Mouse (Mus musculus) erythroblast, embryonic 14.5 days (primary cell): ENCODE results near the gene Zfp248.

ENCODE experiments used
- GATA1 ChIP-seq: IDR thresholded peaks from 2 replicates; pipeline ENCODE4 v1.6.1; 2012; ENCODE audit warnings: low read length, inconsistent platforms, mixed read lengths
- TAL1 ChIP-seq: IDR thresholded peaks from 3 replicates; pipeline ENCODE4 v1.6.1; 2012; ENCODE audit warnings: low read length, inconsistent platforms, mixed read lengths

DNA sequence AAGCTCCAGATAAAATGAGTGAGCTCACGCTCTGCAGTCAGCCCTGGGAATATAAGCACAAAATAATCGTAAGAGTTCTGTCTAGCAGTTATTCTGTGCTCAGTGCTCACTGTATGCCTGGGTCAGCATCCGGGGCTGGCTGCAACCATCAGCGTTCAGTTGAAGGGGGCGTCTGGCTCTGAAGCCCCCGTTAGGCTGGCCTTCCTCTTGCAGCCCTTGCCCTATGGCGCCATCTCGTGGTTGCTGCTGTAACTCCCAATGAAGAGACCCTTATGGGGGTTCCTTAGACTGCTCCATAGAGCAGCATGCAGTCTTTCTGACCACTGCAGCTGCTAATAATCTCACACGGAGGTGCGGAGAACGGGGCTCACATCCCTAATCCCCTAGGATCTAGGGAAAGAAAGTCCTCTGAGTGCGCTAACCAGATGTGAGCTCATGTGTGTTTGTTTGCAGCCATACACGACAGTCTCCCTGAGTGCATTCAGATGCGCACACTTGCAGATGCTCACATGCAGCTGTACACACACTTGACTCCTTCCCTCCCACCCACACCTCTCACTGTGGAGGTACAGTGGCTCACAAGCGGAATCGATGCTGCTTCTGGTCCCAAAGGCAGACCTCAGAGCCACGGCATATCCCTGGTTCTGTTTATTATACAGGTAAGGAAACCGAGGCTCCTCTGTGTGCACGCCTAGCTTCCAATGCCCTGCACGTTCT is 75.7 kb downstream of the Zfp248 start:
- TF ChIP-seq TAL1 = no peak
- TF ChIP-seq GATA1 = no peak
